Mouse (Mus musculus): ENCODE results near the gene Sh3d21. TPM values are rescaled to one million over a fixed set of nuclear protein-coding genes. Genes with fewer than 3 reads are reported as not detected.
"Not testable (repeated sequence)": the region's sequence is repeated elsewhere in the genome, so short reads cannot be mapped to it uniquely, and the experiment has no call there.

Sh3d21 gene
- polyA plus RNA-seq, 1 experiment from 2014 or later: 7.9 TPM

GRCm38 (mm10) chr4:126183034-126183433 lies 19.7 kb upstream of the Sh3d21 start:
- H3K27me3 ChIP-seq (replicated peaks; ENCODE audit: control insufficient read depth, insufficient read depth, low read length): no peaks in the 10 kb centered on the region
- H3K36me3 ChIP-seq (ENCODE audit: control insufficient read depth, insufficient read depth, low read length): peaks cover 80% of the 10 kb centered on the region
- H3K9me3 ChIP-seq (ENCODE audit: control insufficient read depth, low read length): no peaks in the 10 kb centered on the region
- H3K4me1 ChIP-seq (replicated peaks; ENCODE audit: control insufficient read depth, insufficient read depth, low read length): no peaks in the 10 kb centered on the region
- ATAC-seq (replicated peaks; ENCODE audit: low FRiP score, low TSS enrichment, low read depth) (no peak), DNase-seq (ENCODE audit: low spot score) (no peak)
- no peak overlapping the region for H3K4me3 ChIP-seq (ENCODE audit: low read depth, low read length)
- 91% methylated on average over 5 of the region's 5 CpGs for WGBS
- H3K4me2 ChIP-seq (ENCODE audit: low read length): no peak overlapping the region
- H3K27ac ChIP-seq (ENCODE audit: low read depth): no peak overlapping the region
- H3K9ac ChIP-seq (ENCODE audit: low read length): no peak overlapping the region

DNA sequence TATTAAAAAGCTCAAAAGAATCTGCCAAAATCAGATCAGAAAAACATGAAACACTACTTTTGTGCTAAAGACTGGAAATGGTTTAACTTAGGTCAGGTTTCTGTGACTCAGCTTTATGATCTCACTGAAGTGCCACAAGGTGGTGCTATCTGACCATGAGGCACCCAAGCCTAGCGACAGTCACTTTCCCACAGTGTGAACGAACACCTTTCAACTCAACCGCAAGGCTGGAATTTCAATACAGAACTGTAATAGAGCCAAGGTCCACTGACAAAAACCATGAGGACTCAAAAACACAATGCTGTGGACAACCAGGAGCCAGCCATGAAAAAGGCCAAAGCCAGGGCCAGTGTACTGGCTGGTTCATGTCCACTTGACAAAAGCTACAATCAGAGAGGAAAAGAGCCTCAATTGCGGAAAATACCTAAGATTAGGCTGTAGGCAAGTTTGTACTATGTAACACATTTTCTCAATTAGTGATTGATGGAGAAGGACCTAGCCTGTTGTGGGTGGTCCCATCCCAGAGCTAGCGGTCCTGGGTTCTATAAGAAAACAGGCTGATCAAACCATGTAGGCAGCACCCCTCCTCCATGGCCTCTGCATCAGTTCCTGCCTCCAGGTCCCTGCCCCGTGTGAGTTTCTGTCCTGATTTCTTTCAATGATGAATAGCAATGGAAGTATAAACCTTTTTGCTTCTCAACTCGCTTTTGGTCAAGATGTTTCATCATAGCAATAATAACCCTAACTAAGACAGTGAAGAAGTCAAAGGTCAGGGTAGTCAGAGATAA lies 18.1 kb upstream of the Sh3d21 start:
- H3K4me1 ChIP-seq (replicated peaks; ENCODE audit: control insufficient read depth, insufficient read depth, low read length): no peaks in the 10 kb centered on the region
- H3K36me3 ChIP-seq (ENCODE audit: control insufficient read depth, insufficient read depth, low read length): peaks cover 83% of the 10 kb centered on the region
- 58% methylated on average over 7 of the region's 7 CpGs for WGBS
- H3K4me3 ChIP-seq (ENCODE audit: low read depth, low read length): no peak overlapping the region
- H3K9me3 ChIP-seq (ENCODE audit: control insufficient read depth, low read length): no peaks in the 10 kb centered on the region
- no peak overlapping the region for H3K4me2 ChIP-seq (ENCODE audit: low read length)
- no peaks in the 10 kb centered on the region for H3K27me3 ChIP-seq (replicated peaks; ENCODE audit: control insufficient read depth, insufficient read depth, low read length)
- DNase-seq (ENCODE audit: low spot score): peak; percentile 65
- ATAC-seq (replicated peaks; ENCODE audit: low FRiP score, low TSS enrichment, low read depth): 0 out of 2 replicates have a peak, but pooled peaks have one; percentile 50
- no peak overlapping the region for H3K27ac ChIP-seq (ENCODE audit: low read depth)
- H3K9ac ChIP-seq (ENCODE audit: low read length): no peak overlapping the region

GRCm38 (mm10) chr4:126175980-126176379 lies 12.7 kb upstream of the Sh3d21 start:
- DNase-seq (ENCODE audit: low spot score): not testable (repeated sequence)

GRCm38 (mm10) chr4:126173800-126174199 lies 10.5 kb upstream of the Sh3d21 start:
- no peaks in the 10 kb centered on the region for H3K27me3 ChIP-seq (replicated peaks; ENCODE audit: control insufficient read depth, insufficient read depth, low read length)
- 92% methylated on average over 5 of the region's 5 CpGs for WGBS
- H3K36me3 ChIP-seq (ENCODE audit: control insufficient read depth, insufficient read depth, low read length): peaks cover 94% of the 10 kb centered on the region
- no peak overlapping the region for H3K9ac ChIP-seq (ENCODE audit: low read length)
- ATAC-seq (replicated peaks; ENCODE audit: low FRiP score, low TSS enrichment, low read depth) (no peak), DNase-seq (ENCODE audit: low spot score) (no peak)
- H3K4me3 ChIP-seq (ENCODE audit: low read depth, low read length): no peak overlapping the region
- H3K9me3 ChIP-seq (ENCODE audit: control insufficient read depth, low read length): no peaks in the 10 kb centered on the region
- H3K4me1 ChIP-seq (replicated peaks; ENCODE audit: control insufficient read depth, insufficient read depth, low read length): no peaks in the 10 kb centered on the region
- no peak overlapping the region for H3K27ac ChIP-seq (ENCODE audit: low read depth)
- no peak overlapping the region for H3K4me2 ChIP-seq (ENCODE audit: low read length)

More at GRCm38 (mm10) chr4:126175980-126176379, 12.7 kb upstream of the Sh3d21 start:
- not testable (repeated sequence) for ATAC-seq (replicated peaks; ENCODE audit: low FRiP score, low TSS enrichment, low read depth); H3K4me2 ChIP-seq (ENCODE audit: low read length); H3K27ac ChIP-seq (ENCODE audit: low read depth); H3K9me3 ChIP-seq (ENCODE audit: control insufficient read depth, low read length); H3K4me1 ChIP-seq (replicated peaks; ENCODE audit: control insufficient read depth, insufficient read depth, low read length); H3K27me3 ChIP-seq (replicated peaks; ENCODE audit: control insufficient read depth, insufficient read depth, low read length); H3K4me3 ChIP-seq (ENCODE audit: low read depth, low read length); H3K9ac ChIP-seq (ENCODE audit: low read length)
- 81% methylated on average over 7 of the region's 7 CpGs for WGBS
- H3K36me3 ChIP-seq (ENCODE audit: control insufficient read depth, insufficient read depth, low read length): peaks cover 94% of the 10 kb centered on the region

DNA sequence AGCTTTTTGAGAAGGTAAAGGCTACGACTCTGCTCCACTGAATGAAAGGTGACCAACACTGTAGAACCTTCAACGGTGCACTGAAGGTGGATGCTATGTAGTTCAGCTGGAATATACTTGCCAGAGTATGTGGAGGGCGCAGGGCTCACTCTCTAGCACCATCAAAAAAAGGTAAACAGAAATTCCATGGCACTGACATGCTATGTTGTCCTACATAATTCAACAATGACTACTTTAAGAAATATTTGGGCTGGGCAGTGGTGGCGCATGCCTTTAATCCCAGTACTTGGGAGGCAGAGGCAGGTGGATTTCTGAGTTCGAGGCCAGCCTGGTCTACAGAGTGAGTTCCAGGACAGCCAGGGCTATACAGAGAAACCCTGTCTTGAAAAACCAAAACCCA lies 7.4 kb upstream of the Sh3d21 start:
- not testable (repeated sequence) for H3K9ac ChIP-seq (ENCODE audit: low read length); H3K4me3 ChIP-seq (ENCODE audit: low read depth, low read length); DNase-seq (ENCODE audit: low spot score); H3K27ac ChIP-seq (ENCODE audit: low read depth); H3K9me3 ChIP-seq (ENCODE audit: control insufficient read depth, low read length); H3K27me3 ChIP-seq (replicated peaks; ENCODE audit: control insufficient read depth, insufficient read depth, low read length); H3K4me2 ChIP-seq (ENCODE audit: low read length); ATAC-seq (replicated peaks; ENCODE audit: low FRiP score, low TSS enrichment, low read depth); H3K4me1 ChIP-seq (replicated peaks; ENCODE audit: control insufficient read depth, insufficient read depth, low read length)
- WGBS: 96% methylated on average over 5 of the region's 5 CpGs
- peaks cover 96% of the 10 kb centered on the region for H3K36me3 ChIP-seq (ENCODE audit: control insufficient read depth, insufficient read depth, low read length)

DNA sequence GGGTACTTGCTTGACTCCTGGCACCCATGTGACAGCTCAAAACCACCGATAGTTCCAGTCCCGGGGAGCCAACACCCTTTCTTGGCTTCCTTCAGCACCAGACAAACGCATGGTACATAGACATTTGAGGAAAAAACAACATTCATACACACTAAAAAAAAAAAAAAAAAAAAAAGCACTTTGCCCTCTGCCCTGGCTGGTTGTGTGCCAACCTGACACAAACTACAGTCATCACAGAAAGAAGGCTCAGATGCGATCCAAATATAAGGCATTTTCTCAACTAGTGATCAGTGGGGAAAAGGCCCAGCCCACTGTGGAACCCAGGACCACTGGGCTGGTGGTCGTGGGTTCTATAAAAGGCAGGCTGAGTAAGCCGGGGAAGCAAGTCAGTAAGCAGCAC lies 5.6 kb upstream of the Sh3d21 start:
- ATAC-seq (replicated peaks; ENCODE audit: low FRiP score, low TSS enrichment, low read depth) (no peak), DNase-seq (ENCODE audit: low spot score) (no peak)
- Histone ChIP-seq H3K9me3 (ENCODE audit: control insufficient read depth, low read length) (no peaks in the 10 kb centered on the region), H3K27me3 (replicated peaks; ENCODE audit: control insufficient read depth, insufficient read depth, low read length) (no peaks in the 10 kb centered on the region), H3K4me2 (ENCODE audit: low read length) (no peak overlapping the region), H3K36me3 (ENCODE audit: control insufficient read depth, insufficient read depth, low read length) (peaks cover 79% of the 10 kb centered on the region), H3K4me1 (replicated peaks; ENCODE audit: control insufficient read depth, insufficient read depth, low read length) (no peaks in the 10 kb centered on the region), H3K27ac (ENCODE audit: low read depth) (no peak overlapping the region), H3K9ac (ENCODE audit: low read length) (no peak overlapping the region), H3K4me3 (ENCODE audit: low read depth, low read length) (no peak overlapping the region)
- 89% methylated on average over 6 of the region's 6 CpGs for WGBS

DNA sequence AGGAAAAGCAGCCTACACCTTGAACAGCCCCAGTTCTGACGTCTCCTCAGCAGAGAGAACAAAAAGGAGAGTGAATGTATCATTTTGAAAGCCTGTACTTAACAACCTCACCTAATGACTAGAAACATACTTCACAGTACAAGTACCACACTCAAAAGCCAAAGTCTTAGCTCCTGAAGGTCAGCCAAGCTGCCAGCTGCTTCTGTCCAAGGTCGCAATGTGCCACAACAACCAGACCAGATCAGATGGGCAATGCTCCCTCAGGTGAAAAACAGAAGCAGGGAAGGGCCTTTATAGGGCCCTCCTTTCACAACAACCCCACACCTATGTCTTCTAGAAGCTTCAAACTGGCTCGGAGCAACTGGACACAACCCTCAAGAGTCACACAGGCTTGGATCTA lies 2.8 kb upstream of the Sh3d21 start:
- H3K9ac ChIP-seq (ENCODE audit: low read length): no peak overlapping the region
- H3K4me1 ChIP-seq (replicated peaks; ENCODE audit: control insufficient read depth, insufficient read depth, low read length): peaks cover 9% of the 10 kb centered on the region; the same call in 1 of the 2 replicates
- DNase-seq (ENCODE audit: low spot score) (no peak), ATAC-seq (replicated peaks; ENCODE audit: low FRiP score, low TSS enrichment, low read depth) (no peak)
- no peak overlapping the region for H3K4me2 ChIP-seq (ENCODE audit: low read length)
- no peak overlapping the region for H3K27ac ChIP-seq (ENCODE audit: low read depth)
- no peak overlapping the region for H3K4me3 ChIP-seq (ENCODE audit: low read depth, low read length)
- 77% methylated on average over 3 of the region's 3 CpGs for WGBS
- H3K27me3 ChIP-seq (replicated peaks; ENCODE audit: control insufficient read depth, insufficient read depth, low read length): no peaks in the 10 kb centered on the region
- H3K9me3 ChIP-seq (ENCODE audit: control insufficient read depth, low read length): no peaks in the 10 kb centered on the region
- H3K36me3 ChIP-seq (ENCODE audit: control insufficient read depth, insufficient read depth, low read length): peaks cover 51% of the 10 kb centered on the region

DNA sequence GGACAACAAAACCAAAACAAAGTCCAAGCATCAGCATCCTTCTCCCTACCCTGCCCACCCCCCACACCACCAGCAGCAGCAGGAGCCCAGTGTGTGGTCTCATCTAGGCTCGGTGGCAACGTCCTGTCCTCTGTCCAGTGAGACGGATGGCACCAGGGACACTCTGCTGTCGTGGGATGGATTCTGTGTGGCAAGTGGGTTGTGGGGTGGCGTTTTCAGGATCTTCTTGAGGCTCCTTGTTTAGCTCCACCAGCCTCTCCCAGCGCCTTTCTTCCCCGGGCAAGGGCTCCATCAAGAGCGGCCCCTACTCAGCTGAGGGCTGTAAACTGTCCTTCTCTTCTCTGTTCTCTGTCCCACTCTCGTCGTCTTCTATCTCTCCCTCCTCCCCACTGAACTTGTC lies 1.8 kb upstream of the Sh3d21 start:
- H3K9me3 ChIP-seq (ENCODE audit: control insufficient read depth, low read length); ATAC-seq (replicated peaks; ENCODE audit: low FRiP score, low TSS enrichment, low read depth); H3K4me2 ChIP-seq (ENCODE audit: low read length); H3K4me1 ChIP-seq (replicated peaks; ENCODE audit: control insufficient read depth, insufficient read depth, low read length); DNase-seq (ENCODE audit: low spot score); H3K27me3 ChIP-seq (replicated peaks; ENCODE audit: control insufficient read depth, insufficient read depth, low read length); H3K9ac ChIP-seq (ENCODE audit: low read length); H3K27ac ChIP-seq (ENCODE audit: low read depth); H3K4me3 ChIP-seq (ENCODE audit: low read depth, low read length): not testable (repeated sequence)
- H3K36me3 ChIP-seq (ENCODE audit: control insufficient read depth, insufficient read depth, low read length): peaks cover 41% of the 10 kb centered on the region
- 66% methylated on average over 8 of the region's 10 CpGs for WGBS

GRCm38 (mm10) chr4:126163685-126164084 lies 394 bp upstream of the Sh3d21 start:
- no peak overlapping the region for H3K9ac ChIP-seq (ENCODE audit: low read length)
- H3K4me1 ChIP-seq (replicated peaks; ENCODE audit: control insufficient read depth, insufficient read depth, low read length): peaks cover 9% of the 10 kb centered on the region; the same call in 1 of the 2 replicates
- DNase-seq (ENCODE audit: low spot score) (no peak), ATAC-seq (replicated peaks; ENCODE audit: low FRiP score, low TSS enrichment, low read depth) (no peak)
- H3K27ac ChIP-seq (ENCODE audit: low read depth): peak overlapping the region; percentile 84; the same call in 1 of the 2 replicates
- no peak overlapping the region for H3K4me3 ChIP-seq (ENCODE audit: low read depth, low read length)
- no peak overlapping the region; the same call in 1 of the 2 replicates for H3K4me2 ChIP-seq (ENCODE audit: low read length)
- H3K27me3 ChIP-seq (replicated peaks; ENCODE audit: control insufficient read depth, insufficient read depth, low read length): no peaks in the 10 kb centered on the region
- no peaks in the 10 kb centered on the region for H3K9me3 ChIP-seq (ENCODE audit: control insufficient read depth, low read length)
- 62% methylated on average over 4 of the region's 4 CpGs for WGBS
- H3K36me3 ChIP-seq (ENCODE audit: control insufficient read depth, insufficient read depth, low read length): peaks cover 27% of the 10 kb centered on the region

Data from intestine, embryonic 14.5 days (tissue).